9 mouse cellular contexts compared by ENCODE assay signal in the genomic region with DNA sequence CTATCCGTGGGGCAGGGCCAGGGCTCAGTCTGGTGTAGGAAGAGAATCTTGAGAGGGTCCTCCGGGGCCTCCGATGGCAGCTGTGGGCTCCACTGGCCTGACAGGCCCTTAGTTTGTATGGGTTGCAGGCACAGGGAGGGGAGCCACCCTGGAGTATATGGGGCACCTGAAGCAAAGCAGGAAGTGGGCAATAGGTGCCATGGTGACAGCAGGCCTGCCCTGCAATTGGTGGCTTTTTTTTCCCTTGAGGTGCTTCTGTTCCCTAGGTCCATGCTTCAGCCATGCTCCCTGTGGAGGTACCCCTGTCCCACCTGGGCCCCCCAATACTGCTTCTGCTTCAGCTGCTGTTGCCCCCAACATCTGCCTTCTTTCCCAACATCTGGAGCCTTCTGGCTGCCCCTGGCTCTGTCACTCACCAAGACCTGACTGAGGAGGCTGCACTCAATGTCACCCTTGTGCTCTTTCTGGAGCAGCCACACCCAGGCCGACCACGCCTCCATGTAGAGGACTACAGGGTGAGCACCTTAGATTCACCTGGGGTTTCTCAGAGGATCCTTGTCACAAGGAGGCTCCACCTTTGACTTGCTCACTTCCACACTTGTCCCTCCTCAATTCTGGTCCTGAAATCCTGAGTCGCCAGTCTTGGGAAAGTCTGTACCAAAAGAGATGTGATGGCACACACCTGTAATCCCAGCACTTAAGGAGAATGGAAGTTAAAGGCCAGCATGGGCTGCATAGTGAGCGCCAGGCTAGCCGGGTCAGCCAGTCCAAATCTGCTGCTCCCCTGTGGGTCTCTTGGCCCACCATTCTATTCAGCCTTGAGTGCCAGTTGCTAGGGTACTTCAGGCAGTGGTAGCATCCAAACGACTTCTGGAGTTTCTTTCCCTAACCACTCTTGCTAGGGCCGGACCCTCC. TPM values are rescaled to one million over a fixed set of nuclear protein-coding genes. Genes with fewer than 3 reads are reported as not detected.
DNase-seq lines count a peak whose midpoint lies in the region; ATAC-seq and TF ChIP-seq lines count a peak whose summit lies in the region.
"Had no signal": no experiment of that assay in that cellular context is flagged by ENCODE, and none has a peak within 500 bp of the region (broad histone marks: within the 10 kb centered on the region; RNA-seq: fewer than 3 reads in every experiment).

No protein-coding gene starts in this region.

- H3K4me1 ChIP-seq in cerebellum, adult 2 months (ENCODE audit: control insufficient read depth, insufficient read depth, low read length) = peaks cover 39% of the 10 kb centered on the region
- H3K4me1 ChIP-seq in hindbrain, embryonic 16.5 days (ENCODE audit: control insufficient read depth, insufficient read depth, low read depth, low read length) = peaks cover 8% of the 10 kb centered on the region
- H3K4me1 ChIP-seq in hindbrain, embryonic 14.5 days (replicated peaks; ENCODE audit: control insufficient read depth, insufficient read depth, low read length) = no peaks in the 10 kb centered on the region
- peaks cover 37% of the 10 kb centered on the region for H3K4me1 ChIP-seq in liver, embryonic 12.5 days

- H3K36me3 ChIP-seq in hindbrain, embryonic 16.5 days (ENCODE audit: control insufficient read depth, insufficient read depth, low read length) = peaks cover 31% of the 10 kb centered on the region
- H3K36me3 ChIP-seq in hindbrain, embryonic 14.5 days (replicated peaks; ENCODE audit: control insufficient read depth, insufficient read depth) = peaks cover 49% of the 10 kb centered on the region
- peaks cover 51% of the 10 kb centered on the region for H3K36me3 ChIP-seq in liver, embryonic 12.5 days

- no peaks in the 10 kb centered on the region for H3K27me3 ChIP-seq in cerebellum, adult 2 months (ENCODE audit: control insufficient read depth, insufficient read depth, low read length)
- no peaks in the 10 kb centered on the region for H3K27me3 ChIP-seq in hindbrain, embryonic 16.5 days (replicated peaks; ENCODE audit: control insufficient read depth, insufficient read depth, low read length)
- H3K27me3 ChIP-seq in hindbrain, embryonic 14.5 days (ENCODE audit: control insufficient read depth, insufficient read depth, low read length) = no peaks in the 10 kb centered on the region
- no peaks in the 10 kb centered on the region for H3K27me3 ChIP-seq in liver, embryonic 12.5 days (replicated peaks)

- no peak for TF ChIP-seq CTCF in cerebellum, adult 2 months (IDR thresholded peaks at IDR 0.05; ENCODE audit: borderline replicate concordance, insufficient read depth, low read depth, low read length)

- peak in 1 of 2 experiments; percentile 47 for DNase-seq in cerebellum, adult 2 months
- no peak for DNase-seq in hindbrain, embryonic 14.5 days (ENCODE audit: low spot score)
- DNase-seq in cerebellum, postnatal 10 days = peak; percentile 63 to 71
- DNase-seq in layer of hippocampus, postnatal 14 days (ENCODE audit: low spot score in 2 of 2) = no peak
- no peak for DNase-seq in frontal cortex, postnatal 14 days (ENCODE audit: low spot score in 2 of 2)

- H3K4me3 ChIP-seq in cerebellum, adult 2 months (replicated peaks; ENCODE audit: insufficient read depth, low read depth, low read length) = peak overlapping the region; percentile 48
- no peak overlapping the region for H3K4me3 ChIP-seq in hindbrain, embryonic 16.5 days (ENCODE audit: low read length)
- no peak overlapping the region for H3K4me3 ChIP-seq in hindbrain, embryonic 14.5 days (replicated peaks; ENCODE audit: low read length)
- H3K4me3 ChIP-seq in liver, embryonic 12.5 days = no peak overlapping the region

- H3K4me2 ChIP-seq in hindbrain, embryonic 16.5 days (ENCODE audit: low read length) = no peak overlapping the region
- no peak overlapping the region for H3K4me2 ChIP-seq in hindbrain, embryonic 14.5 days (replicated peaks)
- no peak overlapping the region for H3K4me2 ChIP-seq in liver, embryonic 12.5 days

- H3K27ac ChIP-seq in cerebellum, adult 2 months (ENCODE audit: insufficient read depth, low read length) = peak overlapping the region; percentile 91
- H3K27ac ChIP-seq in hindbrain, embryonic 16.5 days (ENCODE audit: low read depth, low read length) = no peak overlapping the region
- no peak overlapping the region for H3K27ac ChIP-seq in hindbrain, embryonic 14.5 days
- H3K27ac ChIP-seq in liver, embryonic 12.5 days = 0 out of 2 replicates have a peak overlapping the region, but pooled peaks have one; percentile 2
- H3K27ac ChIP-seq: liver, embryonic 14.5 days had no signal

- no peaks in the 10 kb centered on the region for H3K9me3 ChIP-seq in hindbrain, embryonic 16.5 days (ENCODE audit: control insufficient read depth, low read length)
- H3K9me3 ChIP-seq in hindbrain, embryonic 14.5 days (ENCODE audit: control insufficient read depth, low read length) = no peaks in the 10 kb centered on the region
- no peaks in the 10 kb centered on the region for H3K9me3 ChIP-seq in liver, embryonic 12.5 days (replicated peaks)

- 37% methylated on average over 10 of the region's 10 CpGs for WGBS in cerebellum, adult 2 months
- 82% methylated on average over 10 of the region's 10 CpGs for WGBS in hindbrain, embryonic 16.5 days
- WGBS in hindbrain, embryonic 14.5 days = 81% methylated on average over 10 of the region's 10 CpGs
- 72% methylated on average over 10 of the region's 10 CpGs for WGBS in liver, embryonic 12.5 days (ENCODE audit: insufficient replicate concordance)

- ATAC-seq in cerebellum, adult (ENCODE audit: insufficient number of reproducible peaks, low FRiP score, low TSS enrichment) = no peak
- 0 out of 2 replicates have a peak, but pooled peaks have one; percentile 3 for ATAC-seq in hindbrain, embryonic 16.5 days
- no peak for ATAC-seq in hindbrain, embryonic 14.5 days (ENCODE audit: low FRiP score)
- no peak for ATAC-seq in liver, embryonic 12.5 days

- no peak overlapping the region for H3K9ac ChIP-seq in hindbrain, embryonic 16.5 days (ENCODE audit: low read depth, low read length)
- no peak overlapping the region for H3K9ac ChIP-seq in hindbrain, embryonic 14.5 days
- no peak overlapping the region for H3K9ac ChIP-seq in liver, embryonic 12.5 days
- H3K9ac ChIP-seq: liver, embryonic 14.5 days had no signal

- no peak for TF ChIP-seq POLR2A in cerebellum, adult 2 months (IDR thresholded peaks at IDR 0.05; ENCODE audit: borderline replicate concordance, insufficient read depth, low read length)

RNA-seq across cellular contexts. Expression of a gene that starts 0.7 kb away (rescaled TPM):
- 25.5 and 30.1 TPM in 2 replicates for polyA plus RNA-seq in cerebellum, adult 2 months (2012; rRNA removed)
- 0.08 and 0.19 TPM in 2 replicates for polyA plus RNA-seq in hindbrain, embryonic 16.5 days (2015; fragmentation: Nextera tagmentation; extraction: Ambion mirVana)
- polyA plus RNA-seq in hindbrain, embryonic 14.5 days (2014; fragmentation: Nextera tagmentation; extraction: Ambion mirVana) = 0.13 and 0.16 TPM in 2 replicates
- 0.10 and 0.15 TPM in 2 replicates for polyA plus RNA-seq in liver, embryonic 12.5 days (2016; fragmentation: Nextera tagmentation; extraction: Ambion mirVana)
- under 1 TPM; 0.14 to 0.21 TPM for total RNA-seq in layer of hippocampus, postnatal 14 days (2021)

RNA-seq across cellular contexts. Expression of a gene that starts 10.8 kb away (rescaled TPM):
- 2.0 and 2.3 TPM in 2 replicates for polyA plus RNA-seq in cerebellum, adult 2 months (2012; rRNA removed)
- polyA plus RNA-seq in hindbrain, embryonic 16.5 days (2015; fragmentation: Nextera tagmentation; extraction: Ambion mirVana) = 1.7 TPM in 2 replicates
- polyA plus RNA-seq in hindbrain, embryonic 14.5 days (2014; fragmentation: Nextera tagmentation; extraction: Ambion mirVana) = 1.4 and 1.7 TPM in 2 replicates
- polyA plus RNA-seq in liver, embryonic 12.5 days (2016; fragmentation: Nextera tagmentation; extraction: Ambion mirVana) = 2.8 and 3.4 TPM in 2 replicates
- total RNA-seq in layer of hippocampus, postnatal 14 days (2021) = 1 to 10 TPM; 1.8 to 2.6 TPM

RNA-seq across cellular contexts. Expression of a gene that starts 16.3 kb away (rescaled TPM):
- 65.3 and 77.0 TPM in 2 replicates for polyA plus RNA-seq in cerebellum, adult 2 months (2012; rRNA removed)
- polyA plus RNA-seq in hindbrain, embryonic 16.5 days (2015; fragmentation: Nextera tagmentation; extraction: Ambion mirVana) = 50.7 and 61.7 TPM in 2 replicates
- polyA plus RNA-seq in hindbrain, embryonic 14.5 days (2014; fragmentation: Nextera tagmentation; extraction: Ambion mirVana) = 51.0 and 51.6 TPM in 2 replicates
- 208 and 211 TPM in 2 replicates for polyA plus RNA-seq in liver, embryonic 12.5 days (2016; fragmentation: Nextera tagmentation; extraction: Ambion mirVana)
- total RNA-seq in layer of hippocampus, postnatal 14 days (2021) = 10 to 100 TPM; 52.9 to 55.9 TPM

RNA-seq across cellular contexts. Expression of a gene that starts 29.5 kb away (rescaled TPM):
- polyA plus RNA-seq in cerebellum, adult 2 months (2012; rRNA removed) = 4.3 and 5.5 TPM in 2 replicates
- 1.8 and 2.5 TPM in 2 replicates for polyA plus RNA-seq in hindbrain, embryonic 16.5 days (2015; fragmentation: Nextera tagmentation; extraction: Ambion mirVana)
- 1.5 and 2.4 TPM in 2 replicates for polyA plus RNA-seq in hindbrain, embryonic 14.5 days (2014; fragmentation: Nextera tagmentation; extraction: Ambion mirVana)
- 4.0 and 4.8 TPM in 2 replicates for polyA plus RNA-seq in liver, embryonic 12.5 days (2016; fragmentation: Nextera tagmentation; extraction: Ambion mirVana)
- 1 to 10 TPM in 1 of 2 experiments, under 1 TPM in 1; 0.79 to 1.9 TPM for total RNA-seq in layer of hippocampus, postnatal 14 days (2021)

RNA-seq across cellular contexts. Expression of a gene that starts 32.7 kb away (rescaled TPM):
- polyA plus RNA-seq in cerebellum, adult 2 months (2012; rRNA removed) = 41.2 and 42.9 TPM in 2 replicates
- polyA plus RNA-seq in hindbrain, embryonic 16.5 days (2015; fragmentation: Nextera tagmentation; extraction: Ambion mirVana) = 85.2 and 88.5 TPM in 2 replicates
- polyA plus RNA-seq in hindbrain, embryonic 14.5 days (2014; fragmentation: Nextera tagmentation; extraction: Ambion mirVana) = 23.8 and 24.7 TPM in 2 replicates
- polyA plus RNA-seq in liver, embryonic 12.5 days (2016; fragmentation: Nextera tagmentation; extraction: Ambion mirVana) = 160 and 162 TPM in 2 replicates
- 10 to 100 TPM; 11.7 to 14.8 TPM for total RNA-seq in layer of hippocampus, postnatal 14 days (2021)

Comparison
In these comparisons a context has a peak if more than half of its experiments do, and no peak if none do; other contexts are left out.
1. DNase-seq: peak in cerebellum, postnatal 10 days (2 of 2); none in hindbrain, embryonic 14.5 days (single experiment), layer of hippocampus, postnatal 14 days (0 of 2) and frontal cortex, postnatal 14 days (0 of 2).
2. H3K27ac ChIP-seq: peak in cerebellum, adult 2 months (single experiment) and liver, embryonic 12.5 days (single experiment); none in hindbrain, embryonic 16.5 days (single experiment) and hindbrain, embryonic 14.5 days (single experiment).
3. RNA of a gene that starts 0.7 kb away (polyA plus RNA-seq): 25.5 to 30.1 TPM in cerebellum, adult 2 months; 0.13 to 0.16 TPM in hindbrain, embryonic 14.5 days, 0.10 to 0.15 TPM in liver, embryonic 12.5 days and 0.08 to 0.19 TPM in hindbrain, embryonic 16.5 days; every median in the first group is over 10 times any median in the second.